8 mouse cellular contexts compared by ENCODE assay signal in genomic region chr6:83125331-83125730, GRCm38 (mm10). TPM values are rescaled to one million over a fixed set of nuclear protein-coding genes. Genes with fewer than 3 reads are reported as not detected.
DNase-seq lines count a peak whose midpoint lies in the region; ATAC-seq lines count a peak whose summit lies in the region.

TSS of gene Ino80b (minus strand) at chr6:83125431.

- 27% methylated on average over 5 of the region's 5 CpGs for WGBS in kidney, embryonic 14.5 days
- 26% methylated on average over 5 of the region's 5 CpGs for WGBS in midbrain, embryonic 14.5 days

- no peaks in the 10 kb centered on the region for H3K27me3 ChIP-seq in kidney, embryonic 14.5 days (ENCODE audit: control insufficient read depth, insufficient read depth, low read length)
- H3K27me3 ChIP-seq in midbrain, embryonic 14.5 days (ENCODE audit: control insufficient read depth, insufficient read depth, low read length): no peaks in the 10 kb centered on the region

- no peak for DNase-seq in kidney, postnatal 4 days
- no peak for DNase-seq in adrenal gland, adult 8-10 months
- no peak for DNase-seq in gastrocnemius, postnatal 36 days
- DNase-seq in layer of hippocampus, postnatal 14 days (ENCODE audit: low spot score in 2 of 2): no peak
- no peak for DNase-seq in midbrain, embryonic 14.5 days
- DNase-seq in urinary bladder, postnatal 36 days (ENCODE audit: low spot score in 2 of 2): no peak
- no peak for DNase-seq in kidney, adult 18-20 months

- H3K4me3 ChIP-seq in kidney, embryonic 14.5 days (ENCODE audit: low read length): peak within 1 kb of the TSS; percentile 59
- H3K4me3 ChIP-seq in midbrain, embryonic 14.5 days (replicated peaks; ENCODE audit: low read depth, low read length): peak within 1 kb of the TSS; percentile 55

- ATAC-seq in kidney, embryonic 14.5 days (ENCODE audit: low FRiP score, low TSS enrichment): no peak
- no peak for ATAC-seq in midbrain, embryonic 14.5 days (ENCODE audit: low FRiP score, low TSS enrichment)

- peak within 1 kb of the TSS; percentile 43; the same call in 1 of the 2 replicates for H3K27ac ChIP-seq in kidney, embryonic 14.5 days (ENCODE audit: low read depth, low read length)
- peak within 1 kb of the TSS; percentile 56 for H3K27ac ChIP-seq in midbrain, embryonic 14.5 days (replicated peaks; ENCODE audit: low read depth, low read length)

- no peaks in the 10 kb centered on the region for H3K36me3 ChIP-seq in kidney, embryonic 14.5 days (ENCODE audit: control insufficient read depth, insufficient read depth, low read length)
- no peaks in the 10 kb centered on the region for H3K36me3 ChIP-seq in midbrain, embryonic 14.5 days (ENCODE audit: control insufficient read depth, insufficient read depth, low read length)

- intact Hi-C loops in gastrocnemius, postnatal 36 days (cut with DNase I): no loop called here

- H3K9ac ChIP-seq in kidney, embryonic 14.5 days (ENCODE audit: low read depth, low read length): peak within 1 kb of the TSS; percentile 59
- H3K9ac ChIP-seq in midbrain, embryonic 14.5 days (replicated peaks; ENCODE audit: low read length): peak within 1 kb of the TSS; percentile 57

- H3K4me1 ChIP-seq in kidney, embryonic 14.5 days (ENCODE audit: control insufficient read depth, insufficient read depth, low read length): peaks cover 20% of the 10 kb centered on the region
- H3K4me1 ChIP-seq in midbrain, embryonic 14.5 days (ENCODE audit: control insufficient read depth, insufficient read depth, low read length): peaks cover 20% of the 10 kb centered on the region

- H3K9me3 ChIP-seq in kidney, embryonic 14.5 days (ENCODE audit: control insufficient read depth, low read length): no peaks in the 10 kb centered on the region
- no peaks in the 10 kb centered on the region for H3K9me3 ChIP-seq in midbrain, embryonic 14.5 days (ENCODE audit: control insufficient read depth, low read length)

- peak within 1 kb of the TSS; percentile 78 for H3K4me2 ChIP-seq in kidney, embryonic 14.5 days (replicated peaks; ENCODE audit: low read depth, low read length)
- peak within 1 kb of the TSS; percentile 93 for H3K4me2 ChIP-seq in midbrain, embryonic 14.5 days (ENCODE audit: low read length)

RNA-seq across cellular contexts. Expression of gene Ino80b, which starts in this region (rescaled TPM):
- 18.8 and 20.0 TPM in 2 replicates for polyA plus RNA-seq in kidney, embryonic 14.5 days (2014; fragmentation: Nextera tagmentation; extraction: Ambion mirVana)
- total RNA-seq in adrenal gland, adult 8-10 months (2022): 10 to 100 TPM; 24.9 to 32.3 (median 28.0) TPM
- total RNA-seq in gastrocnemius, postnatal 36 days (2021): 10 to 100 TPM; 14.3 to 14.5 TPM
- total RNA-seq in layer of hippocampus, postnatal 14 days (2021): 10 to 100 TPM; 24.1 TPM
- 13.1 and 14.2 TPM in 2 replicates for polyA plus RNA-seq in midbrain, embryonic 14.5 days (2014; fragmentation: Nextera tagmentation; extraction: Ambion mirVana)
